Mouse (Mus musculus) thymus, adult 2 months (tissue): ENCODE measurements around the gene March2. TPM values are rescaled to one million over a fixed set of nuclear protein-coding genes. Genes with fewer than 3 reads are reported as not detected.

Experiments
- DNase-seq: peaks from one replicate; pipeline ENCODE4 v3.0.0; 2021
- H3K27ac ChIP-seq: fragments of 200-500 bp; 2 replicates; pipeline ENCODE4 v1.5.1; 2012; ENCODE audit warnings: low read length, control low read depth; ENCODE audit not compliant: control insufficient read depth, insufficient read depth
- H3K27me3 ChIP-seq: fragments of 200-500 bp; 2 replicates; pipeline ENCODE4 v1.6.1; 2012; ENCODE audit warnings: mild to moderate bottlenecking, low read length, moderate library complexity, mixed read lengths; ENCODE audit not compliant: control insufficient read depth, insufficient read depth
- H3K36me3 ChIP-seq: fragments of 200-500 bp; 2 replicates; pipeline ENCODE4 v1.6.1; 2012; ENCODE audit warnings: mild to moderate bottlenecking, low read length, moderate library complexity; ENCODE audit not compliant: control insufficient read depth, insufficient read depth
- H3K4me1 ChIP-seq: fragments of 200-500 bp; replicated peaks from 2 replicates; pipeline ENCODE4 v1.6.1; 2012; ENCODE audit warnings: low read length; ENCODE audit not compliant: control insufficient read depth, insufficient read depth
- H3K4me3 ChIP-seq: fragments of 200-500 bp; 2 replicates; pipeline ENCODE4 v1.5.1; 2012; ENCODE audit warnings: mild to moderate bottlenecking, low read length, control low read depth, moderate library complexity; ENCODE audit not compliant: control insufficient read depth, insufficient read depth
- CTCF ChIP-seq: fragments of 200-500 bp; IDR thresholded peaks from 2 replicates; pipeline ENCODE4 v1.5.1; 2012; ENCODE audit warnings: mild to moderate bottlenecking, control low read depth, low read length, moderate library complexity, borderline replicate concordance; ENCODE audit not compliant: control insufficient read depth, poor library complexity, insufficient read depth; ENCODE audit errors: extremely low read depth
- POLR2A ChIP-seq: fragments of 200-500 bp; IDR thresholded peaks from 2 replicates; pipeline ENCODE4 v1.6.1; 2012; ENCODE audit warnings: mild to moderate bottlenecking, low read length, control low read depth, moderate library complexity; ENCODE audit not compliant: control insufficient read depth, poor library complexity, insufficient read depth; ENCODE audit errors: extremely low read depth
- WGBS: fragments of 180-500 bp; shearing (Covaris S2); methylation state at CpG from one replicate; pipeline ENCODE4 v1.1.7; 2018; 5-methylcytosine and 5-hydroxymethylcytosine counted together
- polyA plus RNA-seq: library from polyadenylated mRNA; depleted of rRNA; stranded (reverse); fragments of >200 nt; gene quantifications from 2 replicates; pipeline ENCODE4 v1.2.3, GENCODE M21; 2012

March2 gene
- polyA plus RNA-seq, 1 experiment = 120 TPM

DNA sequence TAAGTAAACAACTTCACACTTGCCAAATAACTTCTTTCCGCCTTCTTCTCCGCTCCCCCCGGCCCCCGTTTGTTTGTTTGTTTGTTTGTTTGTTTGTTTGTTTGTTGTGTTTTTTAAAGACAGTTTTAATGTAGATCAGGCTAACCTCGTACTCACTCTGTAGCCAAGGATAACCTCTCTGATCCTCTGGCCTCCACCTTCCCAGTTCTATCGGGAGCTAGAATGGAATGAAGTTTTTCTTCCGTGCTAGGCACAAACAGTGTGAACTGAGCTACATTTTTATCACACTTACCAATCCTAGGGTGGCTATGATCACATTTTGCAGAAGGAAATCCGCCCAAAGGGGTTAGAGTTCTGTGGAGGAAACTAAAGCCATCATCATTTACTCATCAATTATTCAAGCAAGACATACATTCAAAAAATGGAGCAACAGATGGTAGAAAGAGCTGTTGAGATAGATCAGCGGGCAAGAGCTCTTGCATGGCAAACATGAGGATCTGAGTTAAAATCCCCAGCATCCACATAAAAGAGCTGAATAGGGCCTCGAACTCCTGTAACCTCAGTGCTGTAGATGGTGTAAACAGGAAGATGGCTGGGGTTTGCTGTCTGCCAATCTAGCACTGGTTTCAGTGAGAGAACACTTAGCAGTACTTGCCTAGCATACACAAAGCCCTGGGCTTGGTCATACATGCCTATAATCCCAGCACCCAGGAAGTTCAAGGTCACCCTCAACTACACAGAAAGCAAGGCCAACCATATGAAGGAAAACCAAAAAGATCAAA lies 665 bp upstream of the March2 start:
- no peak overlapping the region for H3K4me3 ChIP-seq
- no peak overlapping the region for H3K27ac ChIP-seq
- 58% methylated on average over 10 of the region's 10 CpGs for WGBS

DNA sequence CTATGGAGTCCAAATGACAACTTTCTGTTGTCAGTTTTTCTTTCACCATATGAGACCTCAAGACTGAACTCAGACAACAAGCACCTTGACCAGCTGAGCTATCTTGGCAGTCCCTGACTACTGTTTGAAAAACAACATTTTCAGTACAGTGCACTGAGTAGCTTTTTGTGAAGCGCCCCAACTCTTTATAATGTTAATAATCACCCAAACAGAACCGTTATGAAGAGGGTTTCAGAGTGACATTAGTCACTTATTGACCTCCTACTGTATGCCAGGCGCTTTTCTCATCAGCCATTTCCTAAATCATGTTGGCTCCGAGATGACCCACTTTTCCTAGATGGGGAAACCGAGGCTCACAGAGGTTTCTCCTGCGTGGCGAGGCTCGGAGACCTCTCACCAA lies 488 bp downstream of the March2 start:
- H3K27me3 ChIP-seq = no peaks in the 10 kb centered on the region
- no peak for DNase-seq
- TF ChIP-seq POLR2A (no peak), CTCF (no peak)
- WGBS = 13% methylated on average over 8 of the region's 8 CpGs
- peak overlapping the region; percentile 94 for H3K4me3 ChIP-seq
- peak overlapping the region; percentile 5; the same call in 1 of the 2 replicates for H3K27ac ChIP-seq
- no peaks in the 10 kb centered on the region for H3K36me3 ChIP-seq
- H3K4me1 ChIP-seq = peaks cover 2% of the 10 kb centered on the region; the same call in 1 of the 2 replicates

More for the DNA sequence above, 665 bp upstream of the March2 start:
- Histone ChIP-seq H3K36me3 (no peaks in the 10 kb centered on the region), H3K27me3 (no peaks in the 10 kb centered on the region), H3K4me1 (peaks cover 2% of the 10 kb centered on the region; the same call in 1 of the 2 replicates)
- no peak for DNase-seq
- TF ChIP-seq CTCF (no peak), POLR2A (no peak)

DNA sequence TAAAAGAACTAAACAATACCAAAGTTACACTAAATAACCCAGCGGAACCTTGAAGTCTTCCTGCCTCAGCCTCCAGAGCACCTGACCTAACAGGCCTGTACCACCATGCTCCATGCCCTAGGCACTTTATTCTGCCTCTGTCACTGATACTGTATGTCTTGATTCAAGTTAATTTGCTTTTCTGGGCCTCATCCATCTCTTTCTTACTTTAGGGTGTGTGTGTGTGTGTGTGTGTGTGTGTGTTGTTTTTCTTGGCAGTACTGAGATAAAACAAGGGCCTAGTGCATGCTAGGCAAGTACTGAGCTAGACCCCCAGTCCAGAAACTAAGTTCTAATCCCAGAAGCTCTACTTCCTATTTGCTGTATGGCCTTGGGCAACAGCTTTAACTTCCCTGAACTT lies 1.2 kb downstream of the March2 start:
- no peak overlapping the region for H3K4me3 ChIP-seq
- peaks cover 2% of the 10 kb centered on the region; the same call in 1 of the 2 replicates for H3K4me1 ChIP-seq
- H3K27me3 ChIP-seq = no peaks in the 10 kb centered on the region
- H3K36me3 ChIP-seq = no peaks in the 10 kb centered on the region
- H3K27ac ChIP-seq = no peak overlapping the region
- DNase-seq = no peak
- TF ChIP-seq CTCF (no peak), POLR2A (no peak)
- 100% methylated on average over 1 of the region's 1 CpGs for WGBS

DNA sequence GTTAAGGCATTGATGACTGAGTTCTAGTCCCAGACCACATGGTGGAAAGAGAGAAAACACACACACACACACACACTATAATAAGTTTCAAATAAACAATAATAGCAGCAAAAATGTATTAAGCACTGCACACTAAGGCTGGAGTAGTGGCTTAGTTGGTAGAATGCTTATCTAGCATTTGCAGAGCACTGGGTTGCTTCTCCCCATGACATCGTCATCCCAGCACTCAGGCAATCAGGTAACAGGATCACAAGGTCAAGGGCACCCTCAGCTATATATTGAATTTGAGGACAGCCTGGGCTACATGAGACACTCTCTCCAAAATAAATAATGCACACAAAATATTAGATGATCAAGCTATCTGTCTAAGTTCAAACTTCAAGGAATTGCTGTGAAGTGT lies 3.7 kb downstream of the March2 start:
- Histone ChIP-seq H3K27me3 (no peaks in the 10 kb centered on the region), H3K27ac (no peak overlapping the region), H3K4me1 (peaks cover 2% of the 10 kb centered on the region; the same call in 1 of the 2 replicates), H3K36me3 (no peaks in the 10 kb centered on the region), H3K4me3 (no peak overlapping the region)
- WGBS = 95% methylated on average over 1 of the region's 1 CpGs
- TF ChIP-seq CTCF = no peak
- TF ChIP-seq POLR2A = no peak
- DNase-seq = no peak

DNA sequence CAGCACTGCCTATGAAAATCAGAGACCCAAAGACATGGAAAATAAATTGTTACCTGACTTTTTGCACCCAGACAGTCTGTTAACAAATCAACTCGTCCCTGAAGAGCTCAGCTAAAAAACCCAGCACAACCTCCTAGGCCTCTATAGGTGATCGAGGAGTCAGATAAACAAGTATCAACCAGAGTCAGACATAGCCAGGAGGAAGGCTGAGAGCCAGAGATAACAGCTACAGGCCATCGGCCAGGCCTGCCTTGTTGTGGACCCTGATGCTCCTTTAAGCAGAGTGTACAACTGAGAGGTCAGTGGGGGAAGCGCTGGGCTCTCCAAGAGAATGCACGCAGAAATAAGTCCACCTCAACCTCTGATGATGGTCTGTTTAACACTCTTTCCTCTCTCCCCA lies 5.2 kb downstream of the March2 start:
- no peak for TF ChIP-seq POLR2A
- TF ChIP-seq CTCF = no peak
- H3K4me3 ChIP-seq = no peak overlapping the region
- DNase-seq = no peak
- no peaks in the 10 kb centered on the region for H3K4me1 ChIP-seq
- peaks cover 15% of the 10 kb centered on the region for H3K36me3 ChIP-seq
- H3K27ac ChIP-seq = no peak overlapping the region
- no peaks in the 10 kb centered on the region for H3K27me3 ChIP-seq
- WGBS = 88% methylated on average over 5 of the region's 5 CpGs

DNA sequence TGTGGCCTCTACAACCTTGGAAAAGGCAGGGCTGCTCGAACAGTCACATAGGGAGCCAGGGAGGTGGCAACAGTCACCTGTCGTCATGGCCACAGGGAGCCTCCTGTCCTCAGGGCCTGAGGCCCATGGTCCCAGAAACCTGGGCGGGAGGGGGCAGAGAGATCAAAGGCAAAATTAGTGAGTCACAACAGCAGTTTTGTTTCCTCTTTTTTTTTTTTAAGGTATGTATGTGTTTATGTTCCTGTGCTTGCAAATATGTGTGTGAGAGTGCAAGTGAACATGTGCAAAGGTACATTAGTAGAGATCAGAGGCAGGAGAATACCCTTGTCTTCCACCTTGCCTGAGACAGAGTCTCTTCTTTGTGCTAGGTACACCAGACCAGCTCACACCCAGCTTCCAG lies 8.6 kb downstream of the March2 start:
- H3K27ac ChIP-seq = no peak overlapping the region
- no peaks in the 10 kb centered on the region for H3K27me3 ChIP-seq
- TF ChIP-seq CTCF = no peak
- no peak for TF ChIP-seq POLR2A
- H3K4me3 ChIP-seq = no peak overlapping the region
- H3K36me3 ChIP-seq = peaks cover 34% of the 10 kb centered on the region
- H3K4me1 ChIP-seq = no peaks in the 10 kb centered on the region
- no peak for DNase-seq
- WGBS = 98% methylated on average over 3 of the region's 3 CpGs
